Mouse (Mus musculus) ES-E14 (cell line): ENCODE results near the gene Scg5.

Source experiments
- CHD2 ChIP-seq: IDR thresholded peaks from 2 replicates; pipeline ENCODE4 v1.6.1; 2014; ENCODE audit warnings: mild to moderate bottlenecking, low read depth, low read length, inconsistent platforms
- HCFC1 ChIP-seq: IDR thresholded peaks from 2 replicates; pipeline ENCODE4 v1.6.1; 2012; ENCODE audit warnings: low read length, inconsistent platforms, borderline replicate concordance; ENCODE audit not compliant: insufficient read depth
- ZC3H11A ChIP-seq: IDR thresholded peaks from 2 replicates; pipeline ENCODE4 v1.6.1; 2012; ENCODE audit warnings: low read depth, mild to moderate bottlenecking, inconsistent platforms, low read length, borderline replicate concordance
- ZNF384 ChIP-seq: IDR thresholded peaks from 2 replicates; pipeline ENCODE4 v1.6.1; 2012; ENCODE audit warnings: low read depth, low read length, inconsistent platforms

DNA sequence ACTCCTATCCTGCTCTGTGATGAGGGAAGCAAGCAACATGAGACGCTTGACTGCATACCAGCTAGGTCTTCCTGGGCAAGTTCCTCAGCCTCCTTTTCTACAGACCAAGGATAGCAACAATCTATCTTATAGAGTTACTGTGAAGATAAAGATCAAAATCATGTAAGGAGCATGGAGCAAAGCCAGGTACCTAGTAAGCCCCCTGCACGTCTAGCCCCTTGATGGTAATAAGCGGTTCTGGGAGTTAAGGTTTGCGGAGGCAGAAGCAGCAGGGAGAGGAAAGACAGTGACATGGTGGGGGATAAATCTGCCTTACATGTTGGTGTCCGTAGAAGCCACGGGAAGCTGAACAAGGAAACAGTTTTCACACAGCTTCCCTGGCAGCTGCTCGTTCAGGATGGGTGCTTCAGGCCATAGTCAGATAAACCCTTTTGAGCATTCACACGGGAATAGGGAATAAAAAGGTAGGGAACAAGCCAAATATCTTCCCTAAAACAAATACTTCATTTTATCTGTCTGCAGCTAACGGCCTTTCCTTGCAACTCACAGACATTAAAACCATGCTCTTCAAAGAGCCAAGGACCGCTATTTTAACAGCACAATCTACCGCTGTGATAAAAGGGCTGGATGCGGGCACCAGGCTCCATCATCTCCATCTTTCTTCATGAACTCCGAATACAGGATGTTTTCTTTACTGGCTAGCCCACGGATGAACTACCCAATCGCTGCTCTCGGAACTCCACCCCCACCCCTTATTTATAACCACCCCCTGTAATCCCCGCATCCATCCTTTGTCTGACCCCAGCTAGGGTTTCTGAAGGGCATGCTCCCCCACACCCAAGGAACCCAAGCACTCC is 607 bp downstream of the Scg5 start:
- TF ChIP-seq ZC3H11A (no peak), HCFC1 (no peak), ZNF384 (no peak), CHD2 (no peak)
